Mouse (Mus musculus): ENCODE results near the gene Pir. TPM values are rescaled to one million over a fixed set of nuclear protein-coding genes. Genes with fewer than 3 reads are reported as not detected.

Pir gene
- polyA plus RNA-seq, 2 experiments from 2014 or later = not detected

Other genes with a start within 250 kb of the Pir start
- 1 to 10 TPM; 2.5 to 2.9 TPM for gene Car5b, start 241.4 kb upstream of the Pir start, polyA plus RNA-seq (2017; shearing (Covaris generic))
- gene Siah1b, start 192.9 kb upstream of the Pir start, polyA plus RNA-seq (2017; shearing (Covaris generic)) = 1 to 10 TPM; 1.4 to 2.1 TPM
- gene Cltrn, start 180.5 kb upstream of the Pir start, polyA plus RNA-seq (2017; shearing (Covaris generic)) = not detected
- not detected for gene Ace2, start 130.0 kb upstream of the Pir start, polyA plus RNA-seq (2017; shearing (Covaris generic))
- not detected for gene Bmx, start 11.2 kb upstream of the Pir start, polyA plus RNA-seq (2017; shearing (Covaris generic))
- gene Vegfd, start 104.0 kb downstream of the Pir start, polyA plus RNA-seq (2017; shearing (Covaris generic)) = not detected
- gene Piga, start 150.4 kb downstream of the Pir start, polyA plus RNA-seq (2017; shearing (Covaris generic)) = 1 to 10 TPM; 7.7 to 8.3 TPM
- not detected for gene Asb11, start 167.6 kb downstream of the Pir start, polyA plus RNA-seq (2017; shearing (Covaris generic))
- not detected for gene Asb9, start 237.0 kb downstream of the Pir start, polyA plus RNA-seq (2017; shearing (Covaris generic))

Measured in CD4-positive, CD25-positive, alpha-beta regulatory T cell, adult 4 months (primary cell).